Mouse (Mus musculus): Measurements from ENCODE around the gene Map1b. TPM values are rescaled to one million over a fixed set of nuclear protein-coding genes. Genes with fewer than 3 reads are reported as not detected.

Map1b gene
- polyA plus RNA-seq, 1 experiment, result 4.5 TPM

GRCm38 (mm10) chr13:99515736-99516447, 448 bp downstream of the Map1b start:
- Histone ChIP-seq H3K4me1 (ENCODE audit: control insufficient read depth, insufficient read depth, low read length) (no peaks in the 10 kb centered on the region), H3K27ac (ENCODE audit: control insufficient read depth, insufficient read depth, low read depth, low read length, poor library complexity) (no peak overlapping the region), H3K4me3 (replicated peaks; ENCODE audit: control insufficient read depth, low read depth, low read length) (peak overlapping the region; percentile 24)
- WGBS, result 1% methylated on average over 44 of the region's 44 CpGs
- no peak for TF ChIP-seq POLR2A (IDR thresholded peaks at IDR 0.05; ENCODE audit: borderline replicate concordance, control insufficient read depth, low read depth, low read length)
- no peak for TF ChIP-seq CTCF (IDR thresholded peaks at IDR 0.05; ENCODE audit: control insufficient read depth, insufficient read depth, low read length)

- TF ChIP-seq POLR2A (IDR thresholded peaks at IDR 0.05; ENCODE audit: borderline replicate concordance, control insufficient read depth, low read depth, low read length) (no peak), CTCF (IDR thresholded peaks at IDR 0.05; ENCODE audit: control insufficient read depth, insufficient read depth, low read length) (no peak)
- no peaks in the 10 kb centered on the region for H3K4me1 ChIP-seq (ENCODE audit: control insufficient read depth, insufficient read depth, low read length)
- under 1% methylated on average over 48 of the region's 48 CpGs for WGBS
- H3K4me3 ChIP-seq (replicated peaks; ENCODE audit: control insufficient read depth, low read depth, low read length), result no peak overlapping the region
- no peak overlapping the region; the same call in 1 of the 2 replicates for H3K27ac ChIP-seq (ENCODE audit: control insufficient read depth, insufficient read depth, low read depth, low read length, poor library complexity)
These were observed 1.3 kb downstream of the Map1b start for GRCm38 (mm10) chr13:99514917-99515591.

- Histone ChIP-seq H3K4me1 (ENCODE audit: control insufficient read depth, insufficient read depth, low read length) (no peaks in the 10 kb centered on the region), H3K4me3 (replicated peaks; ENCODE audit: control insufficient read depth, low read depth, low read length) (no peak overlapping the region), H3K27ac (ENCODE audit: control insufficient read depth, insufficient read depth, low read depth, low read length, poor library complexity) (no peak overlapping the region)
- WGBS, result 42% methylated on average over 10 of the region's 10 CpGs
- TF ChIP-seq POLR2A (IDR thresholded peaks at IDR 0.05; ENCODE audit: borderline replicate concordance, control insufficient read depth, low read depth, low read length) (no peak), CTCF (IDR thresholded peaks at IDR 0.05; ENCODE audit: control insufficient read depth, insufficient read depth, low read length) (no peak)
These were observed 2.4 kb downstream of the Map1b start for GRCm38 (mm10) chr13:99513990-99514389.

- WGBS, result 6% methylated on average over 7 of the region's 7 CpGs
- Histone ChIP-seq H3K4me3 (replicated peaks; ENCODE audit: control insufficient read depth, low read depth, low read length) (no peak overlapping the region), H3K27ac (ENCODE audit: control insufficient read depth, insufficient read depth, low read depth, low read length, poor library complexity) (no peak overlapping the region), H3K4me1 (ENCODE audit: control insufficient read depth, insufficient read depth, low read length) (no peaks in the 10 kb centered on the region)
- TF ChIP-seq POLR2A (IDR thresholded peaks at IDR 0.05; ENCODE audit: borderline replicate concordance, control insufficient read depth, low read depth, low read length) (no peak), CTCF (IDR thresholded peaks at IDR 0.05; ENCODE audit: control insufficient read depth, insufficient read depth, low read length) (no peak)
These were observed 3.2 kb downstream of the Map1b start for GRCm38 (mm10) chr13:99513138-99513537.

- Histone ChIP-seq H3K4me1 (ENCODE audit: control insufficient read depth, insufficient read depth, low read length) (no peaks in the 10 kb centered on the region), H3K27ac (ENCODE audit: control insufficient read depth, insufficient read depth, low read depth, low read length, poor library complexity) (no peak overlapping the region), H3K4me3 (replicated peaks; ENCODE audit: control insufficient read depth, low read depth, low read length) (no peak overlapping the region)
- 83% methylated on average over 4 of the region's 4 CpGs for WGBS
- TF ChIP-seq POLR2A (IDR thresholded peaks at IDR 0.05; ENCODE audit: borderline replicate concordance, control insufficient read depth, low read depth, low read length) (no peak), CTCF (IDR thresholded peaks at IDR 0.05; ENCODE audit: control insufficient read depth, insufficient read depth, low read length) (no peak)
These were observed 6.4 kb downstream of the Map1b start for GRCm38 (mm10) chr13:99509896-99510295.

GRCm38 (mm10) chr13:99506580-99506962, 9.8 kb downstream of the Map1b start:
- no peak overlapping the region for H3K27ac ChIP-seq (ENCODE audit: control insufficient read depth, insufficient read depth, low read depth, low read length, poor library complexity)
- no peaks in the 10 kb centered on the region; the same call in 1 of the 2 replicates for H3K4me1 ChIP-seq (ENCODE audit: control insufficient read depth, insufficient read depth, low read length)
- no peak overlapping the region for H3K4me3 ChIP-seq (replicated peaks; ENCODE audit: control insufficient read depth, low read depth, low read length)
- 34% methylated on average over 2 of the region's 2 CpGs for WGBS
- TF ChIP-seq POLR2A (IDR thresholded peaks at IDR 0.05; ENCODE audit: borderline replicate concordance, control insufficient read depth, low read depth, low read length), result no peak
- TF ChIP-seq CTCF (IDR thresholded peaks at IDR 0.05; ENCODE audit: control insufficient read depth, insufficient read depth, low read length), result no peak

- Histone ChIP-seq H3K27ac (ENCODE audit: control insufficient read depth, insufficient read depth, low read depth, low read length, poor library complexity) (no peak overlapping the region), H3K4me3 (replicated peaks; ENCODE audit: control insufficient read depth, low read depth, low read length) (no peak overlapping the region), H3K4me1 (ENCODE audit: control insufficient read depth, insufficient read depth, low read length) (no peaks in the 10 kb centered on the region; the same call in 1 of the 2 replicates)
- 78% methylated on average over 11 of the region's 11 CpGs for WGBS
- TF ChIP-seq POLR2A (IDR thresholded peaks at IDR 0.05; ENCODE audit: borderline replicate concordance, control insufficient read depth, low read depth, low read length) (no peak), CTCF (IDR thresholded peaks at IDR 0.05; ENCODE audit: control insufficient read depth, insufficient read depth, low read length) (no peak)
These were observed 10.3 kb downstream of the Map1b start for GRCm38 (mm10) chr13:99505826-99506579.
